Mouse (Mus musculus): Measurements from ENCODE around the gene Oas2. TPM values are rescaled to one million over a fixed set of nuclear protein-coding genes. Genes with fewer than 3 reads are reported as not detected.

The Oas2 gene
- total RNA-seq, 2 experiments from 2014 or later = 0.28 TPM; not detected in 1

- intact Hi-C loops (cut with DNase I) = no loop called here
- DNase-seq (ENCODE audit: extremely low spot score in 1 of 2, low spot score in 2 of 2) = no peak
Measured at GRCm38 (mm10) chr5:120742125-120742524, 7.5 kb downstream of the Oas2 start.

- peak in 1 of 2 experiments; percentile 66 for DNase-seq (ENCODE audit: extremely low spot score in 1 of 2, low spot score in 2 of 2)
Measured at GRCm38 (mm10) chr5:120734380-120734990, 15.2 kb downstream of the Oas2 start.

GRCm38 (mm10) chr5:120733696-120734095 lies 16.0 kb downstream of the Oas2 start:
- intact Hi-C loops (cut with DNase I) = no loop called here
- no peak for DNase-seq (ENCODE audit: extremely low spot score in 1 of 2, low spot score in 2 of 2)

More at GRCm38 (mm10) chr5:120734380-120734990, 15.2 kb downstream of the Oas2 start:
- intact Hi-C loops (cut with DNase I) = no loop called here

GRCm38 (mm10) chr5:120732740-120733139 lies 16.9 kb downstream of the Oas2 start:
- no peak for DNase-seq (ENCODE audit: extremely low spot score in 1 of 2, low spot score in 2 of 2)
- intact Hi-C loops (cut with DNase I) = no loop called here

- peak in 1 of 2 experiments; percentile 57 for DNase-seq (ENCODE audit: extremely low spot score in 1 of 2, low spot score in 2 of 2)
- intact Hi-C loops (cut with DNase I) = no loop called here
Measured at GRCm38 (mm10) chr5:120729319-120729718, 20.3 kb downstream of the Oas2 start.

- no peak for DNase-seq (ENCODE audit: extremely low spot score in 1 of 2, low spot score in 2 of 2)
- intact Hi-C loops (cut with DNase I) = no loop called here
Measured at GRCm38 (mm10) chr5:120725811-120726455, 23.7 kb downstream of the Oas2 start.

DNA sequence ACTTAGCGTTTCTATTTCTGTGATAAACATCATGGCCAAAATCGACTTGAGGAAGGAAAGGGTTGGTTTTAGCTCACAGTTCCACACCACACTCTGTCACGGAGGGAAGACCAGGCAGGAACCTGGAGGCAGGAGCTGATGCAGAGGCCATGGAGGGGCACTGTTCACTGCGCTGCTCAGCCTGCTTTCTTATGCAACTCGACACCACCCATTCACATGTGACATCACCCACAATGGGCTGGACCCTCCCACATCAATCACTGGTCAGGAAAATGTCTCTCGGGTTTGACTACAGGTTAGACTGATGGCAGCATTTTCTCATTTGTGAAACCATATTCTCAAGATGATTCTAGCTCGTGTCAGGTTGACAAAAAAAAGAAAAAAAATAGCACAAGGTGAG lies 28.6 kb downstream of the Oas2 start:
- no peak for DNase-seq (ENCODE audit: extremely low spot score in 1 of 2, low spot score in 2 of 2)
- intact Hi-C loops (cut with DNase I) = no loop called here

- intact Hi-C loops (cut with DNase I) = no loop called here
Measured at GRCm38 (mm10) chr5:120718600-120719378, 30.9 kb downstream of the Oas2 start.

GRCm38 (mm10) chr5:120717136-120717535 lies 32.5 kb downstream of the Oas2 start:
- intact Hi-C loops (cut with DNase I) = no loop called here
- DNase-seq (ENCODE audit: extremely low spot score in 1 of 2, low spot score in 2 of 2) = peak in 1 of 2 experiments; percentile 46

More at GRCm38 (mm10) chr5:120718600-120719378, 30.9 kb downstream of the Oas2 start:
- no peak for DNase-seq (ENCODE audit: extremely low spot score in 1 of 2, low spot score in 2 of 2)

- peak; percentile 58 to 80 for DNase-seq (ENCODE audit: extremely low spot score in 1 of 2, low spot score in 2 of 2)
- intact Hi-C loops (cut with DNase I) = no loop called here
Measured at GRCm38 (mm10) chr5:120714314-120714713, 35.3 kb downstream of the Oas2 start.

DNA sequence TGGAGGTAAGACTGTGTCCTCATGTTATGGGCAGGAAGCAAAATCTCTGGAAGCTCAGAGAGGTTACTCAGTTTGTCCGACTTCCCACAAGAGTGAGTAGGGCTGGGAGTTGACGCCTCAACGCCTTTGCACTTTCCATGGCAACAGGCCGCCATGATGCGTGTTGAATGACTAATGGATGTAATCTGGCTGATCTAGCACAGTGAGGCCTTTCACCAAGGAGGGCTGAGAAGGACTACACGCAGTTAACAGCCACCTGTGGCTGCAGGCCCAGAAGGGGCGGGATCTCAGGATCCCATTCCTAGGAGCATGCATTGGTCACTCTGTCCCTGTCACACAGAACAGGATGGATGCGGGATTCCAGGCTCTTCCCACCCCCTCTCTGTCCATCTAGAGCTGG lies 36.9 kb downstream of the Oas2 start:
- no peak for DNase-seq (ENCODE audit: extremely low spot score in 1 of 2, low spot score in 2 of 2)
- intact Hi-C loops (cut with DNase I) = loop anchor here (2.0 kb wide), 1 partner anchor 92 kb away; no protein-coding TSS in a partner anchor

GRCm38 (mm10) chr5:120711827-120712226 lies 37.8 kb downstream of the Oas2 start, which contains the start of gene Dtx1:
Dtx1 (minus strand) TSS chr5:120711927.
- no peak for DNase-seq (ENCODE audit: extremely low spot score in 1 of 2, low spot score in 2 of 2)
- intact Hi-C loops (cut with DNase I) = loop anchor here (2.0 kb wide), 2 partner anchors 31 to 91 kb away; no protein-coding TSS in a partner anchor

DNA sequence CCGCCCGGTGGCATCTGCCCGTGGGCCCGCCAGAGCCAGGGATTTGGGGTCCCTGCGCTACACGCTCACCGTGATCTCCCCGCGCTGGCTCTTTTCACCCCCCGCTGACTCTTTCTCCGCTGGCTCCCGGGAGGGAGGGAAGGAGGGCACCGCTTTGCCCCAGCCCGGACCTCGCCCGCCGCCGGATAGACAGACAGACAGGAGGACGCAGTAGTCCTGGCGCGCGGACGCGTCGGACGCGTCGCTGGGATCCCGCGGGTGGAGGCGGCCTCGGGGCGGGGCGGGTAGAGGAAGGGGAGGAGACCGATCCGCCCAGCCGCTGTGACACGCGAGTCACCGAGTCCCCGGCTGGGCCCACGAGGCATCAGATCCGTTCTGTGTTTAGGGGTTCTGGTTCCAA lies 38.2 kb downstream of the Oas2 start:
- intact Hi-C loops (cut with DNase I) = loop anchor here (2.0 kb wide), 1 partner anchor 31 kb away; no protein-coding TSS in a partner anchor
- peak; percentile 72 to 89 for DNase-seq (ENCODE audit: extremely low spot score in 1 of 2, low spot score in 2 of 2)

DNA sequence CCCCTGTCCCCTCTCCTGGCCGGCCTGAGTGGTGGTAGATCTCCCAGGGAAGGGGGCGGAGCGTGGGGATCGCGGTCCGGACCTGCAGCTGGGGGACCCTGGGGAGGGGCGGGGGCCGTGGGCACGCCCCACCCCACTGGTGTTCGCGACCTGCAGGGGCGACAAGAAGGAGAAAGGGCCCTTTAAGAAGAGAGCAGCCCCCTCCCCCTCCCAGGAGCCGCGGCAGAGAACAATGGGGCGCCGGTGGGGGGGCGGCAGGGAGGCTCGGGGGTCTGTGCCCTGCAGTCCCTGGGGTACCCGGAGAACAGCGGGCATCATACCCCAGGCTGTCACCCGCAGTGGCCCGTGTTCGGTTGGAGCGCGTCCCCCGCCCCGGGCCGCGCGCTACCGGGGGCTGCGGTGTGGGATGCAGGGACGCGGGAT lies 38.8 kb downstream of the Oas2 start:
- intact Hi-C loops (cut with DNase I) = loop anchor here (2.0 kb wide), 1 partner anchor 30 kb away; no protein-coding TSS in a partner anchor
- peak in 1 of 2 experiments; percentile 67 for DNase-seq (ENCODE audit: extremely low spot score in 1 of 2, low spot score in 2 of 2)

GRCm38 (mm10) chr5:120710161-120710825 lies 39.4 kb downstream of the Oas2 start:
- intact Hi-C loops (cut with DNase I) = loop anchor here (2.0 kb wide), 1 partner anchor 29 kb away; no protein-coding TSS in a partner anchor

GRCm38 (mm10) chr5:120706976-120707375 lies 42.7 kb downstream of the Oas2 start:
- no peak for DNase-seq (ENCODE audit: extremely low spot score in 1 of 2, low spot score in 2 of 2)
- intact Hi-C loops (cut with DNase I) = no loop called here

More at GRCm38 (mm10) chr5:120710161-120710825, 39.4 kb downstream of the Oas2 start:
- peak in 1 of 2 experiments; percentile 77 for DNase-seq (ENCODE audit: extremely low spot score in 1 of 2, low spot score in 2 of 2)

GRCm38 (mm10) chr5:120706541-120706940 lies 43.1 kb downstream of the Oas2 start:
- peak in 1 of 2 experiments; percentile 80 for DNase-seq (ENCODE audit: extremely low spot score in 1 of 2, low spot score in 2 of 2)
- intact Hi-C loops (cut with DNase I) = no loop called here

- intact Hi-C loops (cut with DNase I) = no loop called here
- no peak for DNase-seq (ENCODE audit: extremely low spot score in 1 of 2, low spot score in 2 of 2)
Measured at GRCm38 (mm10) chr5:120704421-120704820, 45.2 kb downstream of the Oas2 start.

DNA sequence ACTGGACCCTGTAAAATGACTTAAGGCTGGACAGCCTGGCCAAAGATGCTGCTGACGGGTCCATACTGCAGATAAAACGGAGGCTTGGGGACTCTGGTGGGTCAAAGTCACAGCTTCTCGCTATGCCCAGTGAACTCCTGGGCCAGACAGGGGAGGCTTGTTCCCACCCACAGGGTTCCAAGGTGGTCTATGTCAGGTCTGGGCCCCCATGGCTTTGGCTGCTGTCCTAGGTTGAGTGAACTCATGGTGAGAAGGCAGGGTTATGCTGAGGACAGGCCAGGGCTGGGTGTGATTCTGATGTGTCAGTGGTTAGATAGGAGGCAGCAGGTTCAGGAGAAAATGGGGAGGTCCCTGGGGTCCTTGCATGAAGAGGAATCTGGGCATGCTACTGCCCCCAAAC lies 46.0 kb downstream of the Oas2 start:
- DNase-seq (ENCODE audit: extremely low spot score in 1 of 2, low spot score in 2 of 2) = no peak
- intact Hi-C loops (cut with DNase I) = no loop called here
